Mouse (Mus musculus) adrenal gland, postnatal 14 days (tissue): ENCODE measurements around the gene Atad2b. TPM values are rescaled to one million over a fixed set of nuclear protein-coding genes. Genes with fewer than 3 reads are reported as not detected.

ENCODE experiments used
- DNase-seq: peaks from one replicate; pipeline ENCODE4 v3.0.0; 2021; ENCODE audit warnings: mixed read lengths
- total RNA-seq: library from RNA; stranded (reverse); gene quantifications from 2 replicates; pipeline ENCODE4 v1.2.3, GENCODE M21; 2021

Gene Atad2b
- total RNA-seq, 1 experiment from 2014 or later, result 30.6 TPM

DNA sequence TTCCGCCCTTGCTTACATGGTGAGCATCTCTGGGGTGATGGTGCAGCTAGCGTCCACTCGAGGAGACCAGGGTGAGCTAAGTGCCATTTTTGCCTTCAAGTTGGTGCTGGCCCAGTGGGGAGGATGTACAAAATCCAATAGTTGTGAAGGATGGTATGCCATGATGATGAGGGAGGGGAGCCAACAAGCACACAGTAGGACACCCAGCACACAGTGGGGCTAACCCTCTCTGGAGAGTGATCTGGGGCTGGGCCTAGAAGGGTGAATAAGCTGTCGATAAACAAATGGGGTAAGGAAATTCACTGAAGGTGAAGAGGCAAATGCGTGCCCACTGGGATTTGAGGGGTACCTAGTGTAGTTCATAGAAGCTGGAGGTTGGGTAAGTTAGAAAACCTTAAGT lies 167.6 kb downstream of the Atad2b start:
- DNase-seq, result no peak

DNA sequence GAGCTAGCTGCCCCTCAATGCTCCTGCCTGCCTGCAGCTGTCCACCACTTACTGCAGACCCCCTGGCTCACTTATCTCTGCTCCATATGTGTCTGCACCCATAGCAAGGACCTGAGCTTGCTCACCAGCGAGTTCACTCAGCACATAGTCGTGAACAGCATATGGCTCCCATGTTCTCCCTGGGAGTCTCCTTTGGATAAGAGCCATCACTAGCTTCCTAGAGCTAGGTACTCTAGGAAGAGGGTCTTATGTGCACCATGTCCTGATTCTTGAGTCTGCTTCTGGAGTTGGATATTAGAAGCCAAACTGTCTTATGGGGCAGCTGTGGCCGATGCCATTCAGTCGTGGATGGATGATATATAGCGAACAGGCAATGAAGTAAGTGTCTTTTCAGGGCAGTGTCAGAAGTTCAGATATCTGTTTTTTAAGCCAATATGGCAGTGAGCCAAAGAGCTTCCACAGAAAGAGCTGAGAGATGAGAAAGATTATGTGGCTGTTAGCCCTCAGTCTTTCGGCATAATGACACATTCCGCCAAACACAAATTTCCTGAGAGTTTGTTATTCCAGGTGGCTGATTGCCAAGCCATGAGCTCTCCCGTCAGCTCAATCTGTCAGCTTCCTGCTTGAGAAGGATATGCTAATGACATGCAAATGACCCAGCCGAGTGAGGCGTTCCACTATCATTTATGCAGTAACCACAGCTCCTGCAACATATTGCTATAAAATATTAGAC lies 170.8 kb downstream of the Atad2b start:
- DNase-seq, result peak; percentile 47

DNA sequence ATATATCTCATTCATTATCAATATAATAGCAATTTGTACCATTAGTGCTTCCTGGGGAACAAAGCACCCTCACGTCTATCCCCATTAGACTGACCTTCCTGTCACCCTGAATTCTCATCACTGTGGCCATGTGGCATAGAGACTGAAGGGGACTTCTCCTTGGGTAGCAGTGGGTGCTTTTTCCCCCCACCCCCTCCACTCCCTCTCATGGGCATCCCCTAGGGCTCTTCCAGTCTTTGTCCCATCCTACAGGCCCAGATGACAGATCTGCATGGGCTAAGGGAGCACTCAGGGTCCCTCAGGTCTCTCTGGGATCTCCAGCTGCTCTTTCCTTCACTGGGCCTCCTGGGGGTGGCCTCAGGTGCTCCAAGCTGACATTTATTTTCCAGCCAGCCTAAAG lies 171.5 kb downstream of the Atad2b start:
- no peak for DNase-seq

Other genes with a start within 250 kb of the Atad2b start
- gene Fam228a, start 178.9 kb upstream of the Atad2b start, total RNA-seq, result 0.30 and 0.86 TPM in 2 replicates
- gene Pfn4, start 148.3 kb upstream of the Atad2b start, total RNA-seq, result 2.0 and 3.8 TPM in 2 replicates
- 7.9 and 10.2 TPM in 2 replicates for gene Fam228b, start 148.1 kb upstream of the Atad2b start, total RNA-seq
- 106 and 114 TPM in 2 replicates for gene Sf3b6, start 99.8 kb upstream of the Atad2b start, total RNA-seq
- 8.9 and 17.7 TPM in 2 replicates for gene Fkbp1b, start 75.8 kb upstream of the Atad2b start, total RNA-seq
- 9.9 and 10.0 TPM in 2 replicates for gene Wdcp, start 74.0 kb upstream of the Atad2b start, total RNA-seq
- gene Mfsd2b, start 43.0 kb upstream of the Atad2b start, total RNA-seq, result 1.6 and 3.3 TPM in 2 replicates
- 37.4 and 39.4 TPM in 2 replicates for gene Ubxn2a, start 9.6 kb upstream of the Atad2b start, total RNA-seq